Mouse (Mus musculus): ENCODE results near the gene Smurf1.

- TF ChIP-seq CTCF (conservative IDR thresholded peaks at IDR 0.05; ENCODE audit: low read length) (no peak), POU5F1 (IDR thresholded peaks at IDR 0.05; ENCODE audit: borderline replicate concordance, low read length) (no peak)
These were observed 13.1 kb downstream of the Smurf1 start for GRCm38 (mm10) chr5:144952592-144952991.
